Mouse (Mus musculus) stomach, postnatal 0 days (tissue): ENCODE data around the gene Sardh.

Experiments
- CTCF ChIP-seq: IDR thresholded peaks from 2 replicates; pipeline ENCODE4 v1.5.1; 2016; ENCODE audit warnings: antibody characterized with exemption, low read depth, mild to moderate bottlenecking, moderate library complexity
- EP300 ChIP-seq: optimal IDR thresholded peaks from 2 replicates; pipeline ENCODE3; 2016; ENCODE audit warnings: antibody characterized with exemption

DNA sequence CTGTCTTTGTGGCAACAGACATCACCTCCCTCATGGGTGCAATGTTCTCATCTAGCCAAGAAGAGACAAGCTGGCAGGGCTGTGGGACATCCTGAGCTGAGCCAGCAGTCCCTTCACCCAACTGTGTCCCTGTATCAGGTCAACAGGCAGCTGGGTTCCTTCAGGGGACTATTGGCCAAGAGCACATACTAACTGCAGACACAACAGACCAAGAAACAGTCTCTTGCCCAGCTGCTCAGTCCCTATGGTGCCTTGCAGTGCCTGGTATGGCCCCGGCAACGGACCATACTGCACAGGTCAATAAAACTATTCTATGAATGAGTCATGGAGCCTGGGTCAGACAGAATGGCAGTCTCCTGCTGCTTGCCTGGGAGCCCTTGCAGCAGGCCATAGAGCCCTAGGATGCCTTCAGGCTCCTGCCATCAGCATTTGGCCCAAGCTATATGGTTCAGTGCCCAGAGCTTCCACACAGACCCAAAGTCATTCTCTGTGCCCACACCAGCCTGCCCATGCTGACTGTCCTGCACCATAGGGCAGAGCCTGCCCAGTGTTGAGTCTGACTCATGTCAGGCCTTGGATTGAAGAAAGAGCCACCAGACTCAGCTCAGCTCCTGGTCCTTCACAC, 18.5 kb downstream of the Sardh start:
- TF ChIP-seq CTCF, result no peak
- no peak for TF ChIP-seq EP300
